Mouse (Mus musculus) kidney, adult 2 months (tissue): ENCODE data around the gene Abca7. TPM values are rescaled to one million over a fixed set of nuclear protein-coding genes. Genes with fewer than 3 reads are reported as not detected.
A peak's percentile ranks its signal among the peaks of the same experiment; 100 is the strongest.

Experiments
- DNase-seq: peaks from one replicate; pipeline ENCODE4 v3.0.0; 2021
- H3K27ac ChIP-seq: fragments of 200-500 bp; 2 replicates; pipeline ENCODE4 v1.5.1; 2012; ENCODE audit warnings: low read depth, low read length, control low read depth, inconsistent platforms; ENCODE audit not compliant: insufficient read depth
- H3K27me3 ChIP-seq: fragments of 200-500 bp; replicated peaks from 2 replicates; pipeline ENCODE4 v1.6.1; 2012; ENCODE audit warnings: mild to moderate bottlenecking, moderate library complexity, low read length, inconsistent platforms; ENCODE audit not compliant: control insufficient read depth, insufficient read depth
- H3K36me3 ChIP-seq: fragments of 200-500 bp; 2 replicates; pipeline ENCODE4 v1.6.1; 2012; ENCODE audit warnings: mild to moderate bottlenecking, moderate library complexity, low read length, inconsistent platforms; ENCODE audit not compliant: control insufficient read depth, insufficient read depth
- H3K4me1 ChIP-seq: fragments of 200-500 bp; 2 replicates; pipeline ENCODE4 v1.6.1; 2011; ENCODE audit warnings: low read length; ENCODE audit not compliant: control insufficient read depth, insufficient read depth
- H3K4me3 ChIP-seq: fragments of 200-500 bp; 2 replicates; pipeline ENCODE4 v1.5.1; 2011; ENCODE audit warnings: mild to moderate bottlenecking, low read depth, low read length, control low read depth; ENCODE audit not compliant: insufficient read depth
- CTCF ChIP-seq: fragments of 200-500 bp; conservative IDR thresholded peaks from 2 replicates; pipeline ENCODE4 v1.5.1; 2011; ENCODE audit warnings: low read depth, mild to moderate bottlenecking, control low read depth, low read length, moderate library complexity, mixed read lengths; ENCODE audit not compliant: insufficient read depth, insufficient read length
- POLR2A ChIP-seq: fragments of 200-500 bp; IDR thresholded peaks from one replicate; pipeline ENCODE4 v1.6.1; 2011; ENCODE audit warnings: low read depth, low read length, control low read depth
- WGBS: fragments of 180-500 bp; shearing (Covaris S2); methylation state at CpG from one replicate; pipeline ENCODE4 v1.1.7; 2018; 5-methylcytosine and 5-hydroxymethylcytosine counted together
- polyA plus RNA-seq: library from polyadenylated mRNA; depleted of rRNA; stranded (reverse); fragments of >200 nt; gene quantifications from 2 replicates; pipeline ENCODE4 v1.2.3, GENCODE M21; 2012

Abca7 gene
- polyA plus RNA-seq, 1 experiment = 10.6 TPM

DNA sequence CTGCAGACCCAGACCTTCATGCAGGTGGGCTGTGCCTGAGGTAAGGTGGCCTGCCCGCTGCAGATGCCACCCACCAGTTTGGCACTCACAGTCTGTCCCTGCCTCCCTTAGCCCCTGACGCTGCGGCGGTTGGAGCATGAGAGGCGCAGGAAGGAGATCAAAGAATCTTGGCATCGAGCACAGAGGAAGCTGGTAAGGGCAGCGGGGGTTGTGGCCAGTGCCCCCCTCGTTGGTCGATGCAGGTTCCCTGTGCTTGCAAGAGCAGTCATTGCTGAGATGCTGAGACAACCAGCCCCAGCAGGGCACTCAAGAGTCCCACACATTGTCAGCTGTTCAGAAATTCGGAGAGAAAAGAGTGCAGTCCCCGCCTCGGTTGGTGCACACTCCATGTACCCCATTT, 25.9 kb downstream of the Abca7 start:
- Histone ChIP-seq H3K27me3 (no peaks in the 10 kb centered on the region), H3K27ac (no peak overlapping the region), H3K4me1 (no peaks in the 10 kb centered on the region), H3K4me3 (no peak overlapping the region), H3K36me3 (no peaks in the 10 kb centered on the region)
- 67% methylated on average over 12 of the region's 12 CpGs for WGBS
- no peak for TF ChIP-seq CTCF
- TF ChIP-seq POLR2A = no peak
- no peak for DNase-seq

DNA sequence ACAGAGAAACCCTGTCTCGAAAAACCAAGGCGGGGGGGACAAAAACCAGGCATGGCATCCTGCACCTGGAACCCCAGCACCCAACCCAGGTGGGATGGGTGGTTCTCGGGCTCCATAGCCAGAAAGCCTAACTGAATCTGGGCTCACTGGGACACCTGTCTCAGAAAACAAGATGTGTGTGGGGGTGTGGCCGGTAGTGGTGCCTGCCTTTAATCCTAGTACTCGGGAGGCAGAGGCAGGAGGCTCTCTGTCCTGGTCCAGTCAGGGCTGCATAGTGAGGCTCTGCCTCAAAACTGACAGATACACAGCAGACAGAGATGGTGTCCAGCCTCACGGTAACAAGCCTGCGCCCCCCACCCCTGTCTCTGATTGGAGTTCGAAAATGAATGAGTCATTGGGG, 26.5 kb downstream of the Abca7 start:
- H3K36me3 ChIP-seq = no peaks in the 10 kb centered on the region

DNA sequence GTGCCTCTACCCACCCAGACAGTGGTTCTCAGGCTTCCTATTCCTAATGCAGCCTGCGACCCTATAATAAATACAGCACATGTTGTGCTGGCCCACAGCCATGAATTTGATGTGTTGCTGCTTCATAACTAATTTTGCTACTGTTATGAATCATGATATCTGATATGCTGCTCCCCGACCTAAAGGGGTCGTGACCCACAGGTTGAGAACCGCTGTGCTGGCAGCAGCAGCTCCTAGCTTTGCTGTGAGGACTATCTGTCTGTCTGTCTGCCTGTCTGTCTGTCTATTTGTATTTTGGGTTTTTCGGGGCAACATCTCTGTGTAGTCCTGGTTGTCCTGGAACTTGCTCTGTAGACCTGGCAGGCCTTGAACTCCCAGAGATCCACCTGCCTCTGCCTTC, 27.5 kb downstream of the Abca7 start:
- no peak overlapping the region for H3K4me3 ChIP-seq
- H3K36me3 ChIP-seq = no peaks in the 10 kb centered on the region
- no peaks in the 10 kb centered on the region for H3K27me3 ChIP-seq
- no peaks in the 10 kb centered on the region for H3K4me1 ChIP-seq
- DNase-seq = no peak
- TF ChIP-seq CTCF (no peak), POLR2A (no peak)
- H3K27ac ChIP-seq = no peak overlapping the region
- 62% methylated on average over 5 of the region's 5 CpGs for WGBS

More for the DNA sequence above, 26.5 kb downstream of the Abca7 start:
- 97% methylated on average over 8 of the region's 8 CpGs for WGBS
- Histone ChIP-seq H3K4me3 (no peak overlapping the region), H3K4me1 (no peaks in the 10 kb centered on the region), H3K27ac (no peak overlapping the region), H3K27me3 (no peaks in the 10 kb centered on the region)
- DNase-seq = no peak
- TF ChIP-seq POLR2A (no peak), CTCF (no peak)

- Histone ChIP-seq H3K27ac (no peak overlapping the region), H3K36me3 (no peaks in the 10 kb centered on the region), H3K27me3 (no peaks in the 10 kb centered on the region), H3K4me1 (no peaks in the 10 kb centered on the region), H3K4me3 (no peak overlapping the region)
- TF ChIP-seq POLR2A (no peak), CTCF (no peak)
- WGBS = 82% methylated on average over 15 of the region's 15 CpGs
- DNase-seq = peak; percentile 27
These were observed 28.1 kb downstream of the Abca7 start for GRCm38 (mm10) chr10:80024229-80025043.

GRCm38 (mm10) chr10:80025044-80025347, 28.7 kb downstream of the Abca7 start:
- H3K27me3 ChIP-seq = no peaks in the 10 kb centered on the region
- H3K4me3 ChIP-seq = no peak overlapping the region
- H3K27ac ChIP-seq = no peak overlapping the region
- WGBS = 79% methylated on average over 4 of the region's 4 CpGs
- H3K36me3 ChIP-seq = no peaks in the 10 kb centered on the region
- no peak for DNase-seq
- H3K4me1 ChIP-seq = no peaks in the 10 kb centered on the region
- TF ChIP-seq POLR2A (no peak), CTCF (no peak)

- Histone ChIP-seq H3K36me3 (no peaks in the 10 kb centered on the region), H3K4me1 (no peaks in the 10 kb centered on the region), H3K27ac (no peak overlapping the region), H3K4me3 (no peak overlapping the region), H3K27me3 (no peaks in the 10 kb centered on the region)
- no peak for TF ChIP-seq CTCF
- no peak for DNase-seq
- 81% methylated on average over 10 of the region's 10 CpGs for WGBS
These were observed 29.2 kb downstream of the Abca7 start for GRCm38 (mm10) chr10:80025463-80025862.

- TF ChIP-seq POLR2A = no peak
- no peak for TF ChIP-seq CTCF
- no peaks in the 10 kb centered on the region for H3K27me3 ChIP-seq
- DNase-seq = no peak
- no peaks in the 10 kb centered on the region for H3K36me3 ChIP-seq
- WGBS = 63% methylated on average over 12 of the region's 12 CpGs
- no peak overlapping the region for H3K4me3 ChIP-seq
- H3K27ac ChIP-seq = no peak overlapping the region
- no peaks in the 10 kb centered on the region for H3K4me1 ChIP-seq
These were observed 29.6 kb downstream of the Abca7 start for GRCm38 (mm10) chr10:80025889-80026288.
